Mouse (Mus musculus) midbrain, embryonic 14.5 days (tissue): Measurements from ENCODE around the gene Crls1. TPM values are rescaled to one million over a fixed set of nuclear protein-coding genes. Genes with fewer than 3 reads are reported as not detected.

Experiments used
- ATAC-seq: fragments of 200-750 bp; cut with Nextera tagmentation; 2 replicates; pipeline ENCODE4 v1.8.0; 2017; ENCODE audit warnings: moderate number of reproducible peaks, moderate library complexity; ENCODE audit not compliant: low FRiP score, low TSS enrichment
- DNase-seq: peaks from one replicate; pipeline ENCODE4 v3.0.0-alpha.2; 2015
- H3K27ac ChIP-seq: fragments of 300-500 bp; sonication (generic); replicated peaks from 2 replicates; pipeline ENCODE4 v1.5.1; 2014; ENCODE audit warnings: mild to moderate bottlenecking, low read depth, low read length, moderate library complexity
- H3K27me3 ChIP-seq: fragments of 300-500 bp; sonication (generic); 2 replicates; pipeline ENCODE4 v1.6.1; 2014; ENCODE audit warnings: low read length, control low read depth, mixed read lengths; ENCODE audit not compliant: control insufficient read depth, insufficient read depth
- H3K36me3 ChIP-seq: fragments of 300-500 bp; sonication (generic); 2 replicates; pipeline ENCODE4 v1.6.1; 2014; ENCODE audit warnings: low read length, control low read depth; ENCODE audit not compliant: control insufficient read depth, insufficient read depth
- H3K4me1 ChIP-seq: fragments of 300-500 bp; sonication (generic); 2 replicates; pipeline ENCODE4 v1.6.1; 2014; ENCODE audit warnings: mild to moderate bottlenecking, antibody characterized with exemption, low read length, control low read depth; ENCODE audit not compliant: control insufficient read depth, insufficient read depth
- H3K4me2 ChIP-seq: fragments of 300-500 bp; sonication (generic); 2 replicates; pipeline ENCODE4 v1.6.1; 2014; ENCODE audit warnings: mild to moderate bottlenecking, low read length, moderate library complexity
- H3K4me3 ChIP-seq: fragments of 300-500 bp; sonication (generic); replicated peaks from 2 replicates; pipeline ENCODE4 v1.5.1; 2014; ENCODE audit warnings: low read depth, low read length
- H3K9ac ChIP-seq: fragments of 300-500 bp; sonication (generic); replicated peaks from 2 replicates; pipeline ENCODE4 v1.6.1; 2014; ENCODE audit warnings: mild to moderate bottlenecking, low read length, moderate library complexity
- H3K9me3 ChIP-seq: fragments of 300-500 bp; sonication (generic); 2 replicates; pipeline ENCODE4 v1.6.1; 2016; ENCODE audit warnings: low read length, control low read depth, mixed read lengths; ENCODE audit not compliant: control insufficient read depth
- WGBS: fragments of 180-500 bp; shearing (Covaris S2); extraction: QIAGEN DNeasy Blood & Tissue Kit; methylation state at CpG from one replicate; pipeline ENCODE4 v1.1.7; 2014; 5-methylcytosine and 5-hydroxymethylcytosine counted together
- polyA plus RNA-seq: library from polyadenylated mRNA; unstranded; fragments of >200 nt; fragmentation: Nextera tagmentation; extraction: Ambion mirVana; gene quantifications from 2 replicates; pipeline ENCODE4 v1.2.1, GENCODE M21; 2014

The Crls1 gene
- polyA plus RNA-seq, 1 experiment from 2014 or later = 11.1 TPM

GRCm38 (mm10) chr2:132901636-132902035, 55.2 kb downstream of the Crls1 start:
- 71% methylated on average over 4 of the region's 4 CpGs for WGBS
- ATAC-seq (no peak), DNase-seq (no peak)
- no peaks in the 10 kb centered on the region for H3K27me3 ChIP-seq
- no peak overlapping the region for H3K4me3 ChIP-seq
- H3K9me3 ChIP-seq = no peaks in the 10 kb centered on the region
- H3K4me2 ChIP-seq = no peak overlapping the region
- no peaks in the 10 kb centered on the region for H3K36me3 ChIP-seq
- no peak overlapping the region for H3K27ac ChIP-seq
- H3K4me1 ChIP-seq = no peaks in the 10 kb centered on the region
- no peak overlapping the region for H3K9ac ChIP-seq

- Histone ChIP-seq H3K36me3 (no peaks in the 10 kb centered on the region), H3K27ac (no peak overlapping the region), H3K9me3 (no peaks in the 10 kb centered on the region), H3K4me2 (no peak overlapping the region), H3K4me3 (no peak overlapping the region), H3K4me1 (no peaks in the 10 kb centered on the region), H3K9ac (no peak overlapping the region), H3K27me3 (no peaks in the 10 kb centered on the region)
- DNase-seq (peak; percentile 29), ATAC-seq (peak; percentile 53; the same call in 1 of the 2 replicates)
- 45% methylated on average over 4 of the region's 4 CpGs for WGBS
These were observed 55.6 kb downstream of the Crls1 start for GRCm38 (mm10) chr2:132902056-132902455.

- H3K36me3 ChIP-seq = no peaks in the 10 kb centered on the region
- no peak overlapping the region for H3K4me3 ChIP-seq
- no peak overlapping the region for H3K4me2 ChIP-seq
- DNase-seq (peak; percentile 82), ATAC-seq (no peak)
- no peaks in the 10 kb centered on the region for H3K9me3 ChIP-seq
- no peak overlapping the region for H3K27ac ChIP-seq
- WGBS = 37% methylated on average over 3 of the region's 3 CpGs
- H3K4me1 ChIP-seq = no peaks in the 10 kb centered on the region
- H3K27me3 ChIP-seq = no peaks in the 10 kb centered on the region
- H3K9ac ChIP-seq = no peak overlapping the region
These were observed 57.0 kb downstream of the Crls1 start for GRCm38 (mm10) chr2:132903498-132903897.

DNA sequence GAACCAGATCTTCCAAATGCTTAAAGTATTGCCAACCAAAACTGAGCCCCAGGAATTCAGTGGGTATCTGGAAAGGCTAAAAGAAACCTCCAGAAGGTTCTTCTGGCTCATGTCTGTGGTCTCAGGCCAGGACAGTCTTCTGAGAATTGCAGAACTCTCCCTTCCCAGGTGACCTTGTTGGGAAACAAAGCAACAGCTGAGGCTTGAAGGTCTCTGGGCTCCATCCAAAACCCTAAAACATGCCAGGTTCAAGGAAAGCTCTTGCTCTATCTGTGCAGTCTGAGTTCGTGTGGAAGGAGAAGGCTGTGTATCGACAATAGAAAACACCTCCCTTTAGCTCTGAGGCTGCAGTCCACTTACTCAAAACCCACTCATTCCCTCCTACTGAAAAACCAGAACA, 58.5 kb downstream of the Crls1 start:
- no peaks in the 10 kb centered on the region for H3K9me3 ChIP-seq
- ATAC-seq = no peak
- WGBS = 64% methylated on average over 2 of the region's 2 CpGs

DNA sequence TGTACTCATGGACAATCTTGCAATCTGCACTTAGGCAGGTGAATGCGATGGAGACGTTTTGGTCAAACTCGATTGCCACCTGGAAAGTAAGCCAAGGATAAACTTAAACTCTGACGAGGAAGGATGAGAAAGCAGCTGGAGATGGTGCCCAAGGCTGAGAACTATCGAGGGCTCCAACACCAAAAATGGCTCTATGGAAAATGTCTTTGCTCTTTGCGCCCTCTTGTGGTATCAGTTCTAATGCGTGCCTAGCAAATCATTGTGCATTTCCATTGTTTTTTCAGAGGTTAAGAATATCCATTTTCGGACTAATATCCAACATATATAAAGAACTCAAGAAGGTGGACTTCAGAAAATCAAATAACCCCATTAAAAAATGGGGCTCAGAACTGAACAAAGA, 60.3 kb downstream of the Crls1 start:
- no peak overlapping the region for H3K4me2 ChIP-seq
- ATAC-seq (no peak), DNase-seq (peak; percentile 56)
- WGBS = 32% methylated on average over 8 of the region's 8 CpGs
- no peak overlapping the region for H3K4me3 ChIP-seq
- H3K9ac ChIP-seq = no peak overlapping the region
- H3K4me1 ChIP-seq = no peaks in the 10 kb centered on the region
- H3K9me3 ChIP-seq = no peaks in the 10 kb centered on the region
- H3K27ac ChIP-seq = no peak overlapping the region
- no peaks in the 10 kb centered on the region for H3K36me3 ChIP-seq
- H3K27me3 ChIP-seq = no peaks in the 10 kb centered on the region

More for the DNA sequence above, 58.5 kb downstream of the Crls1 start:
- DNase-seq = no peak
- H3K9ac ChIP-seq = no peak overlapping the region
- no peaks in the 10 kb centered on the region for H3K4me1 ChIP-seq
- H3K27ac ChIP-seq = no peak overlapping the region
- no peaks in the 10 kb centered on the region for H3K27me3 ChIP-seq
- no peaks in the 10 kb centered on the region for H3K36me3 ChIP-seq
- H3K4me2 ChIP-seq = no peak overlapping the region
- no peak overlapping the region for H3K4me3 ChIP-seq

- Histone ChIP-seq H3K4me2 (no peak overlapping the region), H3K27ac (no peak overlapping the region), H3K4me1 (no peaks in the 10 kb centered on the region), H3K4me3 (no peak overlapping the region), H3K9ac (no peak overlapping the region), H3K9me3 (no peaks in the 10 kb centered on the region), H3K27me3 (no peaks in the 10 kb centered on the region), H3K36me3 (no peaks in the 10 kb centered on the region)
- DNase-seq (no peak), ATAC-seq (no peak)
- 86% methylated on average over 1 of the region's 1 CpGs for WGBS
These were observed 68.3 kb downstream of the Crls1 start for GRCm38 (mm10) chr2:132914785-132915184.

Other genes starting within 250 kb of the Crls1 start
- 23.3 and 26.2 TPM in 2 replicates for gene Shld1, start 159.7 kb upstream of the Crls1 start, polyA plus RNA-seq
- 62.0 and 62.4 TPM in 2 replicates for gene Chgb, start 65.4 kb upstream of the Crls1 start, polyA plus RNA-seq
- gene Trmt6, start 30.6 kb upstream of the Crls1 start, polyA plus RNA-seq = 23.5 and 25.0 TPM in 2 replicates
- gene Mcm8, start 30.5 kb upstream of the Crls1 start, polyA plus RNA-seq = 4.6 and 7.1 TPM in 2 replicates
- gene Lrrn4, start 34.2 kb downstream of the Crls1 start, polyA plus RNA-seq = 0.09 and 0.14 TPM in 2 replicates
- gene Fermt1, start 99.2 kb downstream of the Crls1 start, polyA plus RNA-seq = 0.22 TPM in 1 of 2 replicates, not detected in the other